Mouse (Mus musculus) heart, adult 2 months (tissue): ENCODE results near the gene Calr.

Experiments
- CTCF ChIP-seq: fragments of 200-600 bp; IDR thresholded peaks from 2 replicates; pipeline ENCODE4 v1.8.1; 2022; ENCODE audit warnings: antibody characterized with exemption, mild to moderate bottlenecking, moderate library complexity
- POLR2A ChIP-seq: fragments of 200-500 bp; IDR thresholded peaks from 2 replicates; pipeline ENCODE4 v1.6.1; 2011; ENCODE audit warnings: mild to moderate bottlenecking, low read depth, low read length, control low read depth; ENCODE audit not compliant: insufficient read depth

GRCm38 (mm10) chr8:84837912-84838470 lies 8.7 kb downstream of the Calr start:
- no peak for TF ChIP-seq CTCF
- TF ChIP-seq POLR2A: no peak
